ENCODE assay signal across 20 mouse cellular contexts in genomic region chr12:9255661-9256486, GRCm38 (mm10).
A peak's percentile ranks its signal among the peaks of the same experiment; 100 is the strongest.
DNase-seq lines count a peak whose midpoint lies in the region; ATAC-seq and TF ChIP-seq lines count a peak whose summit lies in the region.
"Had no signal": no experiment of that assay in that cellular context is flagged by ENCODE, and none has a peak within 500 bp of the region (broad histone marks: within the 10 kb centered on the region; RNA-seq: fewer than 3 reads in every experiment).

No protein-coding gene starts in this region.

- WGBS in heart, postnatal 0 days = 30% methylated on average over 10 of the region's 10 CpGs
- 3% methylated on average over 10 of the region's 10 CpGs for WGBS in cerebellum, adult 2 months

- no peak overlapping the region for H3K4me2 ChIP-seq in heart, postnatal 0 days (ENCODE audit: low read depth, low read length)
- H3K4me2 ChIP-seq: forebrain, embryonic 13.5 days; kidney, embryonic 15.5 days; limb, embryonic 12.5 days; liver, embryonic 13.5 days; lung, embryonic 15.5 days; midbrain, embryonic 11.5 days had no signal

- no peaks in the 10 kb centered on the region for H3K9me3 ChIP-seq in heart, postnatal 0 days (replicated peaks; ENCODE audit: control insufficient read depth, low read length)
- H3K9me3 ChIP-seq: forebrain, embryonic 13.5 days; kidney, embryonic 15.5 days; limb, embryonic 12.5 days; liver, embryonic 13.5 days; lung, embryonic 15.5 days had no signal

- peaks cover 4% of the 10 kb centered on the region; the same call in 1 of the 2 replicates for H3K4me1 ChIP-seq in heart, postnatal 0 days (ENCODE audit: control insufficient read depth, insufficient read depth)
- peaks cover 10% of the 10 kb centered on the region for H3K4me1 ChIP-seq in cerebellum, adult 2 months (ENCODE audit: control insufficient read depth, insufficient read depth, low read length)
- H3K4me1 ChIP-seq: liver, embryonic 13.5 days; lung, embryonic 15.5 days had no signal

- TF ChIP-seq POLR2A in cerebellum, adult 2 months (IDR thresholded peaks at IDR 0.05; ENCODE audit: borderline replicate concordance, insufficient read depth, low read length) = no peak

- no peak for TF ChIP-seq CTCF in heart, postnatal 0 days (IDR thresholded peaks at IDR 0.05; ENCODE audit: low read depth)
- no peak for TF ChIP-seq CTCF in cerebellum, adult 2 months (IDR thresholded peaks at IDR 0.05; ENCODE audit: borderline replicate concordance, insufficient read depth, low read depth, low read length)

- no peaks in the 10 kb centered on the region for H3K27me3 ChIP-seq in heart, postnatal 0 days (ENCODE audit: control insufficient read depth, insufficient read depth, low read length)
- no peaks in the 10 kb centered on the region for H3K27me3 ChIP-seq in cerebellum, adult 2 months (ENCODE audit: control insufficient read depth, insufficient read depth, low read length)
- H3K27me3 ChIP-seq: forebrain, embryonic 13.5 days; liver, embryonic 13.5 days; lung, embryonic 15.5 days had no signal

- no peak overlapping the region for H3K4me3 ChIP-seq in heart, postnatal 0 days (ENCODE audit: low read depth, low read length)
- no peak overlapping the region for H3K4me3 ChIP-seq in cerebellum, adult 2 months (replicated peaks; ENCODE audit: insufficient read depth, low read depth, low read length)
- H3K4me3 ChIP-seq: forebrain, embryonic 13.5 days; kidney, embryonic 15.5 days; layer of hippocampus, adult 2 months; left cerebral cortex, adult 2 months; limb, embryonic 12.5 days; liver, embryonic 13.5 days; lung, embryonic 15.5 days had no signal

- ATAC-seq in heart, postnatal 0 days (ENCODE audit: insufficient read depth, low read depth) = peak; percentile 33; the same call in 1 of the 2 replicates
- peak; percentile 87 for ATAC-seq in cerebellum, adult (ENCODE audit: insufficient number of reproducible peaks, low FRiP score, low TSS enrichment)
- no peak for ATAC-seq in inflammation-experienced regulatory T-cells, adult 6 months
- ATAC-seq: forebrain, embryonic 13.5 days; intestine, embryonic 16.5 days had no signal

- intact Hi-C loops in heart, postnatal 14 days (cut with DNase I) = loop anchor here (10.0 kb wide), 1 partner anchor 319 kb away; the partner anchor contains the start of gene Osr1
- intact Hi-C loops in heart, postnatal 10 days (cut with DNase I) = loop anchor here (10.0 kb wide), 2 partner anchors 969 to 1179 kb away; no protein-coding TSS in a partner anchor

- no peak for TF ChIP-seq EP300 in heart, postnatal 0 days (IDR thresholded peaks at IDR 0.05; ENCODE audit: low read depth)

- H3K36me3 ChIP-seq in heart, postnatal 0 days (replicated peaks; ENCODE audit: control insufficient read depth, insufficient read depth, low read length) = no peaks in the 10 kb centered on the region
- H3K36me3 ChIP-seq: kidney, embryonic 15.5 days; limb, embryonic 12.5 days; liver, embryonic 13.5 days; lung, embryonic 15.5 days had no signal

- H3K27ac ChIP-seq in heart, postnatal 0 days (ENCODE audit: low read depth) = no peak overlapping the region
- no peak overlapping the region for H3K27ac ChIP-seq in cerebellum, adult 2 months (ENCODE audit: insufficient read depth, low read length)
- H3K27ac ChIP-seq: forebrain, embryonic 13.5 days; kidney, embryonic 15.5 days; layer of hippocampus, adult 2 months; left cerebral cortex, adult 2 months; limb, embryonic 12.5 days; liver, embryonic 13.5 days; lung, embryonic 15.5 days; macrophage; stomach, postnatal 0 days had no signal

- no peak overlapping the region for H3K9ac ChIP-seq in heart, postnatal 0 days (replicated peaks; ENCODE audit: low read depth, low read length)
- H3K9ac ChIP-seq: forebrain, embryonic 13.5 days; kidney, embryonic 15.5 days; limb, embryonic 12.5 days; liver, embryonic 13.5 days; lung, embryonic 15.5 days had no signal

- no peak for DNase-seq in heart, postnatal 0 days (ENCODE audit: low spot score)
- no peak for DNase-seq in heart, postnatal 14 days
- peak; percentile 82 to 88 for DNase-seq in cerebellum, adult 2 months
- DNase-seq in heart, postnatal 10 days = peak; percentile 7 to 25
- no peak for DNase-seq in urinary bladder, adult 18-20 months (ENCODE audit: low spot score in 2 of 2)
- DNase-seq: adrenal gland, postnatal 36 days; liver, embryonic 13.5 days; thymus, postnatal 25 days had no signal

Comparison
In these comparisons a context has a peak if more than half of its experiments do, and no peak if none do; other contexts are left out.
1. DNase-seq: peak in cerebellum, adult 2 months (2 of 2) and heart, postnatal 10 days (2 of 2); none in heart, postnatal 0 days (single experiment), heart, postnatal 14 days (0 of 2) and urinary bladder, adult 18-20 months (0 of 2).